Mouse (Mus musculus) brain, embryonic 14.5 days (tissue): ENCODE results near the gene Bcl2l1.

Experiments
- CTCF ChIP-seq: fragments of 200-500 bp; IDR thresholded peaks from 2 replicates; pipeline ENCODE4 v1.5.1; 2012; ENCODE audit warnings: inconsistent platforms, mild to moderate bottlenecking, moderate library complexity, borderline replicate concordance; ENCODE audit not compliant: insufficient read depth, insufficient read length; ENCODE audit errors: extremely low read depth
- POLR2A ChIP-seq: fragments of 200-500 bp; IDR thresholded peaks from 2 replicates; pipeline ENCODE4 v1.6.1; 2012; ENCODE audit warnings: mild to moderate bottlenecking, inconsistent platforms, borderline replicate concordance; ENCODE audit not compliant: poor library complexity, insufficient read depth, insufficient read length, severe bottlenecking; ENCODE audit errors: extremely low read depth

DNA sequence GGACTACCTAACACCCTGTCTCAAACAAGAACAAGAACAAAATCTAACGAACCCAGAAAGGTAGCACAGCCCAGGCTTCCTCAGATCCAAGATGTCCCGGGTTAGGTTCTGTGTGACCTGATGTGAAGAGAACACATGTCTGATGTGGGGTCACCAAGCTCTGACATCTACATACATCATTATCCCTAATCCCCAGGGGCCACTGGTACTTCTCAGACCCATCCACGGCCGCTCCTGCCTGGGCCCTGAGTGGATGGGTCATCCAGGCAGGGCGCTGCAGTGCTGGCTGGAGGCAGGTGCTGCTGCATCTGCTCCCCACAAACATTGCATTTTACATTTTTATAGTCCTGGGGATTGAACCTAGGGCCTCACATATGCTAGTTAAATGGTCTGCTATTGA is 91.0 kb downstream of the Bcl2l1 start:
- no peak for TF ChIP-seq CTCF
- no peak for TF ChIP-seq POLR2A
